Mouse (Mus musculus) stomach, embryonic 16.5 days (tissue): ENCODE results near the gene Smarcad1. TPM values are rescaled to one million over a fixed set of nuclear protein-coding genes. Genes with fewer than 3 reads are reported as not detected.

Experiments
- ATAC-seq: fragments of 200-750 bp; cut with Nextera tagmentation; 2 replicates; pipeline ENCODE4 v1.8.0; 2017; ENCODE audit warnings: moderate number of reproducible peaks, moderate TSS enrichment; ENCODE audit not compliant: insufficient read depth, low FRiP score
- H3K27ac ChIP-seq: fragments of 300-500 bp; sonication (generic); 2 replicates; pipeline ENCODE4 v1.5.1; 2014; ENCODE audit warnings: low read length
- H3K27me3 ChIP-seq: fragments of 300-500 bp; sonication (generic); 2 replicates; pipeline ENCODE4 v1.6.1; 2014; ENCODE audit warnings: low read length, control low read depth, mixed read lengths; ENCODE audit not compliant: control insufficient read depth, insufficient read depth
- H3K36me3 ChIP-seq: fragments of 300-500 bp; sonication (generic); 2 replicates; pipeline ENCODE4 v1.6.1; 2014; ENCODE audit warnings: low read length; ENCODE audit not compliant: control insufficient read depth, insufficient read depth
- H3K4me1 ChIP-seq: fragments of 300-500 bp; sonication (generic); 2 replicates; pipeline ENCODE4 v1.6.1; 2014; ENCODE audit warnings: low read length, control low read depth, mixed read lengths; ENCODE audit not compliant: control insufficient read depth, insufficient read depth
- H3K4me2 ChIP-seq: fragments of 300-500 bp; sonication (generic); 2 replicates; pipeline ENCODE4 v1.6.1; 2014; ENCODE audit warnings: low read depth, low read length, mixed read lengths
- H3K4me3 ChIP-seq: fragments of 300-500 bp; sonication (generic); replicated peaks from 2 replicates; pipeline ENCODE4 v1.5.1; 2014; ENCODE audit warnings: mild to moderate bottlenecking, low read length
- H3K9ac ChIP-seq: fragments of 300-500 bp; sonication (generic); 2 replicates; pipeline ENCODE4 v1.6.1; 2014; ENCODE audit warnings: low read length
- H3K9me3 ChIP-seq: fragments of 300-500 bp; sonication (generic); replicated peaks from 2 replicates; pipeline ENCODE4 v1.6.1; 2016; ENCODE audit warnings: low read length, control low read depth; ENCODE audit not compliant: control insufficient read depth
- WGBS: fragments of 180-500 bp; shearing (Covaris S2); extraction: QIAGEN DNeasy Blood & Tissue Kit; methylation state at CpG from one replicate; pipeline ENCODE4 v1.1.7; 2014; 5-methylcytosine and 5-hydroxymethylcytosine counted together
- polyA plus RNA-seq: library from polyadenylated mRNA; unstranded; fragments of >200 nt; fragmentation: Nextera tagmentation; extraction: Ambion mirVana; gene quantifications from 2 replicates; pipeline ENCODE4 v1.2.1, GENCODE M21; 2015

The Smarcad1 gene
- polyA plus RNA-seq, 1 experiment from 2014 or later: 44.6 TPM

DNA sequence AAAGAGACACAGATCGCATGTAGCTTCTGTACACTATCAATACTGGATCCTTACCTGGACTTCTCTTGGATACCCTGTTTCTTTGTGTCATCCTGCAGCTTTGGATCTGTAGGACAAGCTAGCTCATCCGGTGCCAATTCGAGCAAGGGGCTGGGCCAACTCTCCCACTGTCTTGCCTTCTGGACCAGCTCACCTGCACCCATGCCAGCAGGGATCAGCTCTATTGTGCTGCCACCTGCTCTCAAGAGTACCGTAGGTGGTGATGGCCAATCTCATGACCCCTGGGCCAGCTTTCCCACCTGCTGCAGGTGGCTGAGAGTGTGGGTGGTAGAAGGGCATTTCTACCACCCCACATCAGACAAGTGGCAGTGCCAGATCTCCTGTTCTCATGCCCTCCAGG lies 114.7 kb downstream of the Smarcad1 start:
- Histone ChIP-seq H3K4me2 (no peak overlapping the region), H3K4me1 (no peaks in the 10 kb centered on the region), H3K4me3 (no peak overlapping the region), H3K9me3 (no peaks in the 10 kb centered on the region), H3K9ac (no peak overlapping the region), H3K27ac (no peak overlapping the region), H3K27me3 (no peaks in the 10 kb centered on the region), H3K36me3 (no peaks in the 10 kb centered on the region)
- WGBS: 95% methylated on average over 4 of the region's 4 CpGs
- ATAC-seq: no peak

DNA sequence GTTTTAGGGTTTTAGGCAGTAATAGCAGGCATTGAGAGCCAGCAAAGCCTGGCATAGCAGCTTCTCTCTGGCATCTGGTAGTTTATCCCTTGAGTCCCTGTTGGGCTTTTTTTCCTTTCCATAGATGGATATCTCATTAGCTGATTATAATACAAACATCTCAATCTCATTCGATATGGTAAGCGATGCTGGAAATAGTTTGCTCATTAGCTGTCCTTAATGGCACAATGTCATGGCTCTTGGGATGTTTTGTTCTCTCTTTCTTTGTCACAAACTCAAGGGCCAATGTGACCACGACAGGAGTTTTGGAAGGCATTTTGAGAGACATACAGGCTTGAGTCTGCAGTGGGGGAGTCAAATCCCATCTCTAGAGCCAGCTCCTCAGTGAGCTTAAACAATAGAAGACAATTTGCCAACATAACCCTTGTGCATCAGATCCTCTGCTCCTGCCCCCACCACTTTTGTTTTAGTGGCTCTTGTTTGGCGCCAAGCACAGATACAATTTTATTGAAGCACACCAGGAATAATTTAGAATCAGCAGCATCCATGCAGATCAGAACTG lies 117.1 kb downstream of the Smarcad1 start:
- no peak overlapping the region for H3K4me3 ChIP-seq
- no peaks in the 10 kb centered on the region for H3K36me3 ChIP-seq
- no peaks in the 10 kb centered on the region for H3K4me1 ChIP-seq
- no peaks in the 10 kb centered on the region for H3K27me3 ChIP-seq
- 86% methylated on average over 4 of the region's 4 CpGs for WGBS
- no peak overlapping the region for H3K9ac ChIP-seq
- no peak overlapping the region for H3K27ac ChIP-seq
- no peaks in the 10 kb centered on the region for H3K9me3 ChIP-seq
- no peak for ATAC-seq
- no peak overlapping the region for H3K4me2 ChIP-seq

- no peaks in the 10 kb centered on the region for H3K27me3 ChIP-seq
- no peak for ATAC-seq
- 75% methylated on average over 6 of the region's 6 CpGs for WGBS
- no peak overlapping the region for H3K4me2 ChIP-seq
- no peak overlapping the region for H3K9ac ChIP-seq
- no peaks in the 10 kb centered on the region for H3K9me3 ChIP-seq
- no peaks in the 10 kb centered on the region for H3K4me1 ChIP-seq
- no peak overlapping the region for H3K4me3 ChIP-seq
- no peaks in the 10 kb centered on the region for H3K36me3 ChIP-seq
- H3K27ac ChIP-seq: no peak overlapping the region
These were observed 121.8 kb downstream of the Smarcad1 start for GRCm38 (mm10) chr6:65164137-65164536.

- H3K36me3 ChIP-seq: no peaks in the 10 kb centered on the region
- 41% methylated on average over 5 of the region's 5 CpGs for WGBS
- no peaks in the 10 kb centered on the region for H3K4me1 ChIP-seq
- no peak overlapping the region for H3K27ac ChIP-seq
- H3K4me3 ChIP-seq: no peak overlapping the region
- no peaks in the 10 kb centered on the region for H3K27me3 ChIP-seq
- H3K9me3 ChIP-seq: no peaks in the 10 kb centered on the region
- no peak overlapping the region for H3K4me2 ChIP-seq
- no peak for ATAC-seq
- no peak overlapping the region for H3K9ac ChIP-seq
These were observed 122.6 kb downstream of the Smarcad1 start for GRCm38 (mm10) chr6:65164977-65165376.

Other genes starting within 250 kb of the Smarcad1 start
- gene Hpgds, start 102.3 kb downstream of the Smarcad1 start, polyA plus RNA-seq: 4.8 and 7.7 TPM in 2 replicates